Mouse (Mus musculus): ENCODE data around the gene Notch2. TPM values are rescaled to one million over a fixed set of nuclear protein-coding genes. Genes with fewer than 3 reads are reported as not detected.

Notch2 gene
- polyA plus RNA-seq, 1 experiment from 2014 or later, result 12.1 TPM

GRCm38 (mm10) chr3:97994818-97995217 lies 18.5 kb upstream of the Notch2 start:
- Histone ChIP-seq H3K4me1 (no peaks in the 10 kb centered on the region), H3K9ac (no peak overlapping the region), H3K4me2 (no peak overlapping the region), H3K9me3 (no peaks in the 10 kb centered on the region), H3K36me3 (no peaks in the 10 kb centered on the region), H3K27me3 (replicated peaks) (no peaks in the 10 kb centered on the region), H3K4me3 (no peak overlapping the region), H3K27ac (replicated peaks) (no peak overlapping the region)
- no peak for ATAC-seq (ENCODE audit: extremely low read depth, insufficient number of reproducible peaks, low FRiP score, low TSS enrichment)
- 80% methylated on average over 5 of the region's 5 CpGs for WGBS

GRCm38 (mm10) chr3:97998349-97998748 lies 15.0 kb upstream of the Notch2 start:
- Histone ChIP-seq H3K27ac (replicated peaks) (no peak overlapping the region), H3K4me2 (no peak overlapping the region), H3K36me3 (no peaks in the 10 kb centered on the region), H3K27me3 (replicated peaks) (no peaks in the 10 kb centered on the region), H3K9ac (no peak overlapping the region), H3K4me1 (no peaks in the 10 kb centered on the region), H3K4me3 (no peak overlapping the region), H3K9me3 (no peaks in the 10 kb centered on the region)
- WGBS, result 67% methylated on average over 4 of the region's 4 CpGs
- no peak for ATAC-seq (ENCODE audit: extremely low read depth, insufficient number of reproducible peaks, low FRiP score, low TSS enrichment)

GRCm38 (mm10) chr3:98003558-98003957 lies 9.8 kb upstream of the Notch2 start:
- H3K9ac ChIP-seq, result no peak overlapping the region

GRCm38 (mm10) chr3:98004231-98004630 lies 9.1 kb upstream of the Notch2 start:
- no peak overlapping the region for H3K27ac ChIP-seq (replicated peaks)
- no peak overlapping the region for H3K4me2 ChIP-seq
- H3K4me3 ChIP-seq, result no peak overlapping the region
- no peak overlapping the region for H3K9ac ChIP-seq
- no peaks in the 10 kb centered on the region for H3K36me3 ChIP-seq
- H3K4me1 ChIP-seq, result no peaks in the 10 kb centered on the region
- no peak for ATAC-seq (ENCODE audit: extremely low read depth, insufficient number of reproducible peaks, low FRiP score, low TSS enrichment)
- H3K27me3 ChIP-seq (replicated peaks), result peaks cover 12% of the 10 kb centered on the region
- no peaks in the 10 kb centered on the region for H3K9me3 ChIP-seq
- 38% methylated on average over 3 of the region's 3 CpGs for WGBS

More at GRCm38 (mm10) chr3:98003558-98003957, 9.8 kb upstream of the Notch2 start:
- H3K4me1 ChIP-seq, result no peaks in the 10 kb centered on the region
- WGBS, result 42% methylated on average over 4 of the region's 4 CpGs
- no peak for ATAC-seq (ENCODE audit: extremely low read depth, insufficient number of reproducible peaks, low FRiP score, low TSS enrichment)
- no peak overlapping the region for H3K4me3 ChIP-seq
- H3K27ac ChIP-seq (replicated peaks), result no peak overlapping the region
- H3K36me3 ChIP-seq, result no peaks in the 10 kb centered on the region
- no peaks in the 10 kb centered on the region for H3K9me3 ChIP-seq
- H3K4me2 ChIP-seq, result no peak overlapping the region
- peaks cover 12% of the 10 kb centered on the region for H3K27me3 ChIP-seq (replicated peaks)

- Histone ChIP-seq H3K9me3 (no peaks in the 10 kb centered on the region), H3K27me3 (replicated peaks) (peaks cover 16% of the 10 kb centered on the region), H3K9ac (no peak overlapping the region), H3K4me3 (no peak overlapping the region), H3K36me3 (no peaks in the 10 kb centered on the region), H3K4me2 (no peak overlapping the region), H3K27ac (replicated peaks) (no peak overlapping the region), H3K4me1 (no peaks in the 10 kb centered on the region)
- no peak for ATAC-seq (ENCODE audit: extremely low read depth, insufficient number of reproducible peaks, low FRiP score, low TSS enrichment)
- WGBS, result 70% methylated on average over 5 of the region's 5 CpGs
These were observed 8.0 kb upstream of the Notch2 start for GRCm38 (mm10) chr3:98005306-98005705.

- Histone ChIP-seq H3K36me3 (no peaks in the 10 kb centered on the region), H3K4me3 (no peak overlapping the region), H3K27ac (replicated peaks) (no peak overlapping the region), H3K9me3 (no peaks in the 10 kb centered on the region), H3K9ac (no peak overlapping the region), H3K4me1 (no peaks in the 10 kb centered on the region), H3K4me2 (no peak overlapping the region), H3K27me3 (replicated peaks) (peaks cover 16% of the 10 kb centered on the region)
- WGBS, result 84% methylated on average over 8 of the region's 8 CpGs
- no peak for ATAC-seq (ENCODE audit: extremely low read depth, insufficient number of reproducible peaks, low FRiP score, low TSS enrichment)
These were observed 7.2 kb upstream of the Notch2 start for GRCm38 (mm10) chr3:98006046-98006691.

GRCm38 (mm10) chr3:98006973-98007372 lies 6.4 kb upstream of the Notch2 start:
- H3K27me3 ChIP-seq (replicated peaks), result peaks cover 16% of the 10 kb centered on the region
- H3K4me3 ChIP-seq, result no peak overlapping the region
- 77% methylated on average over 5 of the region's 5 CpGs for WGBS
- H3K9ac ChIP-seq, result no peak overlapping the region
- no peak overlapping the region for H3K27ac ChIP-seq (replicated peaks)
- H3K4me1 ChIP-seq, result no peaks in the 10 kb centered on the region
- H3K4me2 ChIP-seq, result no peak overlapping the region
- H3K9me3 ChIP-seq, result no peaks in the 10 kb centered on the region
- no peaks in the 10 kb centered on the region for H3K36me3 ChIP-seq
- ATAC-seq (ENCODE audit: extremely low read depth, insufficient number of reproducible peaks, low FRiP score, low TSS enrichment), result no peak

GRCm38 (mm10) chr3:98008143-98008542 lies 5.2 kb upstream of the Notch2 start:
- Histone ChIP-seq H3K9ac (no peak overlapping the region), H3K4me2 (no peak overlapping the region), H3K9me3 (no peaks in the 10 kb centered on the region), H3K4me3 (no peak overlapping the region), H3K4me1 (0 out of 2 replicates have a peak, but pooled peaks cover 3% of the 10 kb centered on the region), H3K27me3 (replicated peaks) (peaks cover 16% of the 10 kb centered on the region), H3K27ac (replicated peaks) (no peak overlapping the region), H3K36me3 (no peaks in the 10 kb centered on the region)
- ATAC-seq (ENCODE audit: extremely low read depth, insufficient number of reproducible peaks, low FRiP score, low TSS enrichment), result no peak
- WGBS, result 69% methylated on average over 6 of the region's 6 CpGs

- no peak for ATAC-seq (ENCODE audit: extremely low read depth, insufficient number of reproducible peaks, low FRiP score, low TSS enrichment)
- Histone ChIP-seq H3K4me2 (no peak overlapping the region), H3K4me3 (no peak overlapping the region), H3K36me3 (no peaks in the 10 kb centered on the region), H3K27me3 (replicated peaks) (peaks cover 16% of the 10 kb centered on the region), H3K27ac (replicated peaks) (no peak overlapping the region), H3K4me1 (0 out of 2 replicates have a peak, but pooled peaks cover 3% of the 10 kb centered on the region), H3K9me3 (no peaks in the 10 kb centered on the region), H3K9ac (no peak overlapping the region)
- 58% methylated on average over 7 of the region's 7 CpGs for WGBS
These were observed 4.0 kb upstream of the Notch2 start for GRCm38 (mm10) chr3:98009190-98009840.

- H3K4me3 ChIP-seq, result peak overlapping the region; percentile 77
- H3K36me3 ChIP-seq, result no peaks in the 10 kb centered on the region
- H3K4me2 ChIP-seq, result peak overlapping the region; percentile 75
- WGBS, result under 1% methylated on average over 18 of the region's 18 CpGs
- peaks cover 5% of the 10 kb centered on the region for H3K27me3 ChIP-seq (replicated peaks)
- H3K9ac ChIP-seq, result peak overlapping the region; percentile 84
- H3K27ac ChIP-seq (replicated peaks), result no peak overlapping the region; the same call in 1 of the 2 replicates
- no peak; the same call in 1 of the 2 replicates for ATAC-seq (ENCODE audit: extremely low read depth, insufficient number of reproducible peaks, low FRiP score, low TSS enrichment)
- H3K9me3 ChIP-seq, result no peaks in the 10 kb centered on the region
- peaks cover 40% of the 10 kb centered on the region for H3K4me1 ChIP-seq
These were observed 284 bp upstream of the Notch2 start for GRCm38 (mm10) chr3:98013086-98013400.

GRCm38 (mm10) chr3:98015205-98016171 lies 2.2 kb downstream of the Notch2 start:
- H3K9ac ChIP-seq, result peak overlapping the region; percentile 96
- WGBS, result 59% methylated on average over 14 of the region's 14 CpGs
- H3K4me2 ChIP-seq, result peak overlapping the region; percentile 75
- H3K4me3 ChIP-seq, result peak overlapping the region; percentile 77
- 0 out of 2 replicates have a peak overlapping the region, but pooled peaks have one; percentile 4 for H3K27ac ChIP-seq (replicated peaks)
- no peaks in the 10 kb centered on the region for H3K36me3 ChIP-seq
- ATAC-seq (ENCODE audit: extremely low read depth, insufficient number of reproducible peaks, low FRiP score, low TSS enrichment), result no peak
- peaks cover 64% of the 10 kb centered on the region for H3K4me1 ChIP-seq
- no peaks in the 10 kb centered on the region for H3K27me3 ChIP-seq (replicated peaks)
- no peaks in the 10 kb centered on the region for H3K9me3 ChIP-seq

Measured in heart, embryonic 13.5 days (tissue).